Mouse (Mus musculus): ENCODE measurements at regions not wholly inside any gene's neighbourhood (a gene's known extent, or its start where the extent isn't known, plus 50 kb on each side); places are given as distances from the start of the nearest gene placed in this dataset.

GRCm38 (mm10) chr19:56231430-56231829 is 55.5 kb upstream of the Habp2 start:
- Histone ChIP-seq H3K27ac (replicated peaks) (no peak overlapping the region), H3K27me3 (ENCODE audit: control insufficient read depth, insufficient read depth, low read length) (no peaks in the 10 kb centered on the region), H3K4me1 (replicated peaks; ENCODE audit: control insufficient read depth, insufficient read depth) (no peaks in the 10 kb centered on the region), H3K4me3 (ENCODE audit: low read depth, low read length) (no peak overlapping the region), H3K9me3 (ENCODE audit: control insufficient read depth, low read length) (no peaks in the 10 kb centered on the region), H3K4me2 (replicated peaks; ENCODE audit: low read depth) (no peak overlapping the region), H3K36me3 (ENCODE audit: control insufficient read depth, insufficient read depth, low read length) (no peaks in the 10 kb centered on the region), H3K9ac (ENCODE audit: low read length) (no peak overlapping the region)
- TF ChIP-seq EP300 (optimal IDR thresholded peaks at IDR 0.05) (no peak), CTCF (IDR thresholded peaks at IDR 0.05; ENCODE audit: low read depth) (no peak)
- DNase-seq (ENCODE audit: low spot score) (no peak), ATAC-seq (ENCODE audit: low FRiP score, low TSS enrichment) (no peak)
- 74% methylated on average over 8 of the region's 8 CpGs for WGBS

DNA sequence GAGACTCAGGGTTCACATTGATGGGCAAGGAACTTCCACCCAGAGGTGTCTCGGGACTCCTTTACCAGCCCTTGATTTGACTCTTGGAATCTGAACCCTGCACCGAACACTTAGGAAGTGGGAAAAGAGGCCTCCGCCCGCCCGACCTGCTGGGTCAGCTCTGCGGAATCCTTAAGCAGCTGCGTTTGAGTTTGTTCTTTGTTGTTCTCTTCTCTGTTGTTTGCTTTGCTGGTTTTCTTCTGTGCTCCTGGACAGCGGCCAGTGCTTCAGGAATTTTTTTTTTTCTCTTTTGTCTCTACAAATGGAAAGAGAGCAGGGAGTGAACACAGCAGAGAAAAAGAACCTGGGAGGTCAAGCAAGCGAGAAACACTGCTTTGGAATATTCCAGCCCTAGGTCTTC is 55.1 kb upstream of the Habp2 start:
- Histone ChIP-seq H3K27me3 (ENCODE audit: control insufficient read depth, insufficient read depth, low read length) (no peaks in the 10 kb centered on the region), H3K36me3 (ENCODE audit: control insufficient read depth, insufficient read depth, low read length) (no peaks in the 10 kb centered on the region), H3K27ac (replicated peaks) (no peak overlapping the region), H3K4me1 (replicated peaks; ENCODE audit: control insufficient read depth, insufficient read depth) (no peaks in the 10 kb centered on the region), H3K9ac (ENCODE audit: low read length) (no peak overlapping the region), H3K4me2 (replicated peaks; ENCODE audit: low read depth) (no peak overlapping the region), H3K4me3 (ENCODE audit: low read depth, low read length) (no peak overlapping the region), H3K9me3 (ENCODE audit: control insufficient read depth, low read length) (no peaks in the 10 kb centered on the region)
- ATAC-seq (ENCODE audit: low FRiP score, low TSS enrichment) (0 out of 2 replicates have a peak, but pooled peaks have one; percentile 38), DNase-seq (ENCODE audit: low spot score) (peak; percentile 42)
- TF ChIP-seq CTCF (IDR thresholded peaks at IDR 0.05; ENCODE audit: low read depth) (no peak), EP300 (optimal IDR thresholded peaks at IDR 0.05) (no peak)
- WGBS, result 36% methylated on average over 9 of the region's 9 CpGs

DNA sequence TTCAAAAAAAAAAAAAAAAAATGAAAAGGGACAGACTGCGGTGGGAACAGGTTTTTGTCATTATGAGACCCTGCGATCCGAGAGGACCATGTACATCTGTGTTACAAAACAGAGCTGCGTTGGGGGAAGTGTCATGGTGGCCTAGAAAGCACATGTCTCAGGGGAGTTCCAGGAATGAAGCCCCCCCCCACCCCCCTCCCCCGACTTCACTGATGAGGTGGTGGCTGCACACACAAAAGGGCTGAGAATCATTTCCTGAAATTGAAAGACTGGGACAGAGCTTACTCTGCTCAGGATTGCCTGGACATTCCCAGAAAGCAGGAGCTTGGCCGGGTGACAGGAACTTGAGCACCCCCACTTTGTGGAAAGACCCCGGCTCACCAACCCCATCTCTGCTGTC is 54.7 kb upstream of the Habp2 start:
- Histone ChIP-seq H3K36me3 (ENCODE audit: control insufficient read depth, insufficient read depth, low read length) (no peaks in the 10 kb centered on the region), H3K9me3 (ENCODE audit: control insufficient read depth, low read length) (no peaks in the 10 kb centered on the region), H3K27ac (replicated peaks) (no peak overlapping the region), H3K4me2 (replicated peaks; ENCODE audit: low read depth) (no peak overlapping the region), H3K4me1 (replicated peaks; ENCODE audit: control insufficient read depth, insufficient read depth) (no peaks in the 10 kb centered on the region), H3K27me3 (ENCODE audit: control insufficient read depth, insufficient read depth, low read length) (no peaks in the 10 kb centered on the region), H3K9ac (ENCODE audit: low read length) (no peak overlapping the region), H3K4me3 (ENCODE audit: low read depth, low read length) (no peak overlapping the region)
- no peak for TF ChIP-seq EP300 (optimal IDR thresholded peaks at IDR 0.05)
- no peak for TF ChIP-seq CTCF (IDR thresholded peaks at IDR 0.05; ENCODE audit: low read depth)
- whole genome bisulfite sequencing, result 52% methylated on average over 7 of the region's 7 CpGs
- DNase-seq (ENCODE audit: low spot score) (no peak), ATAC-seq (ENCODE audit: low FRiP score, low TSS enrichment) (no peak)

GRCm38 (mm10) chr19:56232950-56233349 is 54.0 kb upstream of the Habp2 start:
- H3K27me3 ChIP-seq (ENCODE audit: control insufficient read depth, insufficient read depth, low read length), result no peaks in the 10 kb centered on the region
- no peaks in the 10 kb centered on the region for H3K36me3 ChIP-seq (ENCODE audit: control insufficient read depth, insufficient read depth, low read length)
- H3K9ac ChIP-seq (ENCODE audit: low read length), result no peak overlapping the region
- no peak overlapping the region for H3K4me2 ChIP-seq (replicated peaks; ENCODE audit: low read depth)
- WGBS, result 96% methylated on average over 5 of the region's 5 CpGs
- no peak for DNase-seq (ENCODE audit: low spot score)
- no peaks in the 10 kb centered on the region for H3K9me3 ChIP-seq (ENCODE audit: control insufficient read depth, low read length)
- no peak overlapping the region for H3K4me3 ChIP-seq (ENCODE audit: low read depth, low read length)
- TF ChIP-seq EP300 (optimal IDR thresholded peaks at IDR 0.05) (no peak), CTCF (IDR thresholded peaks at IDR 0.05; ENCODE audit: low read depth) (peak; percentile 40; the same call in 1 of the 2 replicates)
- no peak overlapping the region for H3K27ac ChIP-seq (replicated peaks)
- ATAC-seq (ENCODE audit: low FRiP score, low TSS enrichment), result no peak
- H3K4me1 ChIP-seq (replicated peaks; ENCODE audit: control insufficient read depth, insufficient read depth), result no peaks in the 10 kb centered on the region

- 11% methylated on average over 2 of the region's 2 CpGs for WGBS
- DNase-seq (ENCODE audit: low spot score), result no peak
- TF ChIP-seq CTCF (IDR thresholded peaks at IDR 0.05; ENCODE audit: low read depth) (no peak), EP300 (optimal IDR thresholded peaks at IDR 0.05) (no peak)
These were observed 51.9 kb upstream of the Habp2 start for GRCm38 (mm10) chr19:56235040-56235439.

More at GRCm38 (mm10) chr19:56235040-56235439, 51.9 kb upstream of the Habp2 start:
- H3K9ac ChIP-seq (ENCODE audit: low read length), result no peak overlapping the region
- H3K4me2 ChIP-seq (replicated peaks; ENCODE audit: low read depth), result no peak overlapping the region
- H3K9me3 ChIP-seq (ENCODE audit: control insufficient read depth, low read length), result no peaks in the 10 kb centered on the region
- H3K4me1 ChIP-seq (replicated peaks; ENCODE audit: control insufficient read depth, insufficient read depth), result no peaks in the 10 kb centered on the region
- no peaks in the 10 kb centered on the region for H3K36me3 ChIP-seq (ENCODE audit: control insufficient read depth, insufficient read depth, low read length)
- H3K27me3 ChIP-seq (ENCODE audit: control insufficient read depth, insufficient read depth, low read length), result no peaks in the 10 kb centered on the region
- H3K27ac ChIP-seq (replicated peaks), result no peak overlapping the region
- ATAC-seq (ENCODE audit: low FRiP score, low TSS enrichment), result no peak
- no peak overlapping the region for H3K4me3 ChIP-seq (ENCODE audit: low read depth, low read length)

Data from stomach, postnatal 0 days (tissue).